Comparison of ENCODE assay signal across 22 mouse cellular contexts in genomic region chr2:125232183-125232582, GRCm38 (mm10).
"Had no signal": no experiment of that assay in that cellular context is flagged by ENCODE, and none has a peak within 500 bp of the region (broad histone marks: within the 10 kb centered on the region; RNA-seq: fewer than 3 reads in every experiment).

No protein-coding gene starts in this region.

- H3K36me3 ChIP-seq: kidney, embryonic 15.5 days; limb, embryonic 12.5 days; limb, embryonic 15.5 days; midbrain, embryonic 10.5 days; neural tube, embryonic 12.5 days; stomach, embryonic 15.5 days had no signal

- H3K4me3 ChIP-seq: kidney, embryonic 15.5 days; left cerebral cortex, adult 2 months; limb, embryonic 12.5 days; limb, embryonic 15.5 days; midbrain, embryonic 10.5 days; neural tube, embryonic 12.5 days; stomach, embryonic 15.5 days had no signal

- H3K4me2 ChIP-seq: kidney, embryonic 15.5 days; limb, embryonic 12.5 days; limb, embryonic 15.5 days; neural tube, embryonic 12.5 days; stomach, embryonic 15.5 days had no signal

- H3K27me3 ChIP-seq: kidney, embryonic 15.5 days; limb, embryonic 12.5 days; limb, embryonic 15.5 days; neural tube, embryonic 12.5 days; stomach, embryonic 15.5 days had no signal

- H3K27ac ChIP-seq: kidney, embryonic 15.5 days; left cerebral cortex, adult 2 months; limb, embryonic 12.5 days; limb, embryonic 15.5 days; midbrain, embryonic 10.5 days; neural tube, embryonic 12.5 days; stomach, embryonic 15.5 days had no signal

- ATAC-seq: inflammation-experienced regulatory T-cells, adult 6 months; intestine, postnatal 0 days had no signal

- H3K9me3 ChIP-seq: kidney, embryonic 15.5 days; limb, embryonic 12.5 days; limb, embryonic 15.5 days; midbrain, embryonic 10.5 days; neural tube, embryonic 12.5 days; stomach, embryonic 15.5 days had no signal

- H3K9ac ChIP-seq: kidney, embryonic 15.5 days; limb, embryonic 12.5 days; limb, embryonic 15.5 days; neural tube, embryonic 12.5 days; stomach, embryonic 15.5 days had no signal

- DNase-seq: kidney, adult 8-10 months; kidney, postnatal 10 days; kidney, postnatal 36 days; layer of hippocampus, postnatal 36 days; left cerebral cortex, postnatal 4 days; lung, adult 2 months; lung, postnatal 14 days; lung, postnatal 4 days; midbrain, embryonic 14.5 days; retina, postnatal 1 day; right cerebral cortex, postnatal 25 days; spleen, adult 18-20 months; thymus, postnatal 25 days had no signal

- H3K4me1 ChIP-seq: limb, embryonic 12.5 days; limb, embryonic 15.5 days; midbrain, embryonic 10.5 days; neural tube, embryonic 12.5 days; stomach, embryonic 15.5 days had no signal
